Mouse (Mus musculus) liver, embryonic 18 days (tissue): ENCODE measurements around the gene Wls. TPM values are rescaled to one million over a fixed set of nuclear protein-coding genes. Genes with fewer than 3 reads are reported as not detected.

Experiments used
- polyA plus RNA-seq: library from polyadenylated mRNA; depleted of rRNA; stranded (reverse); fragments of >200 nt; gene quantifications from 2 replicates; pipeline ENCODE4 v1.2.3, GENCODE M21; 2012; rRNA removed

Gene Wls
- polyA plus RNA-seq: 4.9 and 5.2 TPM in 2 replicates

GRCm38 (mm10) chr3:159839481-159839880 is at the start of gene Wls:
Gene Wls (plus strand): TSS chr3:159839672.

Other genes with a start within 250 kb of the Wls start
- gene Rpe65, start 240.5 kb upstream of the Wls start, polyA plus RNA-seq: not detected in 2 replicates